Mouse (Mus musculus) ES-E14 (cell line): ENCODE data around the gene Ciart. TPM values are rescaled to one million over a fixed set of nuclear protein-coding genes. Genes with fewer than 3 reads are reported as not detected.

Experiments used
- DNase-seq: peaks from one replicate; pipeline ENCODE4 v3.0.0-alpha.2; 2013; ENCODE audit warnings: low read depth, low spot score
- H3K27ac ChIP-seq: 2 replicates; pipeline ENCODE4 v1.5.1; 2012; ENCODE audit warnings: low read depth, mild to moderate bottlenecking, low read length, moderate library complexity, mixed read lengths; ENCODE audit not compliant: poor library complexity, insufficient read depth, severe bottlenecking
- H3K36me3 ChIP-seq: 2 replicates; pipeline ENCODE4 v1.6.1; 2012; ENCODE audit warnings: mild to moderate bottlenecking, low read length, moderate library complexity, mixed read lengths; ENCODE audit not compliant: control insufficient read depth, poor library complexity, insufficient read depth, severe bottlenecking
- H3K4me1 ChIP-seq, 2 experiments: fragments of 150-350 bp in 1 of 2; sonication (generic) in 1 of 2; 2 replicates each; pipeline ENCODE4 v1.6.1; 2012; ENCODE audit warnings: low read length in 2 of 2, mild to moderate bottlenecking in 1 of 2, mixed read lengths in 1 of 2; ENCODE audit not compliant: control insufficient read depth in 2 of 2, insufficient read depth in 2 of 2, poor library complexity in 1 of 2
- H3K4me3 ChIP-seq, 2 experiments: fragments of 150-350 bp in 1 of 2; sonication (generic) in 1 of 2; 2 replicates each; pipeline ENCODE4 v1.5.1; 2012; ENCODE audit warnings: low read length in 2 of 2, low read depth in 1 of 2, mild to moderate bottlenecking in 1 of 2, mixed read lengths in 1 of 2; ENCODE audit not compliant: insufficient read depth in 1 of 2, poor library complexity in 1 of 2, severe bottlenecking in 1 of 2
- H3K9ac ChIP-seq: 2 replicates; pipeline ENCODE4 v1.6.1; 2012; ENCODE audit warnings: low read depth, mild to moderate bottlenecking, low read length, mixed read lengths; ENCODE audit not compliant: poor library complexity, insufficient read depth, severe bottlenecking
- H3K9me3 ChIP-seq: fragments of 150-350 bp; sonication (generic); 2 replicates; pipeline ENCODE4 v1.6.1; 2012; ENCODE audit warnings: low read depth, mild to moderate bottlenecking, low read length; ENCODE audit not compliant: control insufficient read depth, insufficient read depth
- CHD2 ChIP-seq: IDR thresholded peaks from 2 replicates; pipeline ENCODE4 v1.6.1; 2014; ENCODE audit warnings: mild to moderate bottlenecking, low read depth, low read length, inconsistent platforms
- HCFC1 ChIP-seq: IDR thresholded peaks from 2 replicates; pipeline ENCODE4 v1.6.1; 2012; ENCODE audit warnings: low read length, inconsistent platforms, borderline replicate concordance; ENCODE audit not compliant: insufficient read depth
- MAFK ChIP-seq: IDR thresholded peaks from 2 replicates; pipeline ENCODE4 v1.6.1; 2014; ENCODE audit warnings: mild to moderate bottlenecking, low read depth, low read length, inconsistent platforms; ENCODE audit not compliant: insufficient read depth
- ZC3H11A ChIP-seq: IDR thresholded peaks from 2 replicates; pipeline ENCODE4 v1.6.1; 2012; ENCODE audit warnings: low read depth, mild to moderate bottlenecking, inconsistent platforms, low read length, borderline replicate concordance
- ZNF384 ChIP-seq: IDR thresholded peaks from 2 replicates; pipeline ENCODE4 v1.6.1; 2012; ENCODE audit warnings: low read depth, low read length, inconsistent platforms
- in situ Hi-C, 2 experiments: fragments of 600-800 bp; cut with MboI; formaldehyde crosslinking; loops; one replicate each; pipeline ENCODE4 v1.15.1; 2025; ENCODE audit warnings: low sequenced_read_pairs in 2 of 2, inconsistent platforms in 1 of 2; ENCODE audit not compliant: unreplicated experiment in 2 of 2
- total RNA-seq: library from RNA; depleted of rRNA; stranded (reverse); fragments of 300-350 nt; gene quantifications from 2 replicates; pipeline ENCODE4 v1.2.3, GENCODE M21; 2012

Gene Ciart
- total RNA-seq, 1 experiment = 8.6 TPM

DNA sequence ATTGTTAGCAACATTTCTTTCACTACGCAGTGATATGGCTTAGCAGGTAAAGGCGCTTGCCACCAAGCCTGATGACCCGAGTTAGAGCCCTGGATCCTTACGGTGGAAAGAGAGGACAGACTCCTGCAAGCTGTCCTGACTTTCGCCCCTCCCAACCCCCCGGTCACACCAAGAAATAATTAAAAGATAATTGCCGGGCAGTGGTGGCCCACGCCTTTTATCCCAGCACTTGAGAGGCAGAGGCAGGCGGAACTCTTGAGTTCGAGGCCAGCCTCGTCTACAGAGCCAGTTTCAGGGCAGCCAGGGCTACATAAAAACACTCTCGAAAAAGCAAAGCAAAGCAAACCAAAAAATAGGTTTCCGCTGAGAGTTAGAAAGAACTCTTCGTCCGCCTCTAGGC lies 11.1 kb downstream of the Ciart start:
- Histone ChIP-seq H3K27ac (peak overlapping the region; percentile 29; the same call in 1 of the 2 replicates), H3K4me3 (peak overlapping the region; percentile 79 to 82), H3K4me1 (peaks cover 2% of the 10 kb centered on the region in 2 experiments; a peak in 1 of 4 replicates), H3K9me3 (no peaks in the 10 kb centered on the region), H3K36me3 (peaks cover 10% of the 10 kb centered on the region; the same call in 1 of the 2 replicates), H3K9ac (peak overlapping the region; percentile 84)
- no peak for TF ChIP-seq ZNF384
- no peak for DNase-seq
- in situ Hi-C loops = loop anchor here in 1 of 2 experiments (10.0 kb wide), 1 partner anchor 184 kb away; the partner anchor contains the start of gene Vps45

DNA sequence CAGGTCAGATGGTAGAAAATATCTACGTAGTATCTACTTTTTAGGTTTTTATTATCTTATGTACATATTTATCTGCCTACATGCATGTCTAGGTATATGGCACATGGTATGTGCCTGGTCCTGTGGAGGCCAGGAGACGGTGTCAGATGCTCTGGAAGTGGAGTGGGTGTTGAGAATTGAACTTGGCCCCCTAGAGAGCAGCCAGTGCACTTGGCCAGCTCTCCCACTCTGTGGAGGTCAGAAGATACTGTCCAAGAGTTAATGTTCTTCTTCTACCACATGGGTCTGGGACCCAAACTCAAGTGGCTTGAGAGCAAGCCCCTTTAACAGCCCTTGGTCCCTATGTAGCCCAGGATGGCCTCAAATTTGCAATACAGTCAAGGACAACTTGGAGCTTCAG lies 14.6 kb downstream of the Ciart start:
- no peak overlapping the region for H3K4me3 ChIP-seq
- in situ Hi-C loops = no loop called here
- H3K4me1 ChIP-seq = peaks cover 3 to 15% of the 10 kb centered on the region in 2 experiments; a peak in 2 of 4 replicates
- no peak for DNase-seq
- no peaks in the 10 kb centered on the region for H3K9me3 ChIP-seq
- peaks cover 10% of the 10 kb centered on the region; the same call in 1 of the 2 replicates for H3K36me3 ChIP-seq
- no peak overlapping the region for H3K9ac ChIP-seq
- TF ChIP-seq HCFC1 = no peak
- no peak for TF ChIP-seq ZC3H11A
- no peak for TF ChIP-seq ZNF384
- no peak for TF ChIP-seq CHD2
- no peak for TF ChIP-seq MAFK
- H3K27ac ChIP-seq = no peak overlapping the region

DNA sequence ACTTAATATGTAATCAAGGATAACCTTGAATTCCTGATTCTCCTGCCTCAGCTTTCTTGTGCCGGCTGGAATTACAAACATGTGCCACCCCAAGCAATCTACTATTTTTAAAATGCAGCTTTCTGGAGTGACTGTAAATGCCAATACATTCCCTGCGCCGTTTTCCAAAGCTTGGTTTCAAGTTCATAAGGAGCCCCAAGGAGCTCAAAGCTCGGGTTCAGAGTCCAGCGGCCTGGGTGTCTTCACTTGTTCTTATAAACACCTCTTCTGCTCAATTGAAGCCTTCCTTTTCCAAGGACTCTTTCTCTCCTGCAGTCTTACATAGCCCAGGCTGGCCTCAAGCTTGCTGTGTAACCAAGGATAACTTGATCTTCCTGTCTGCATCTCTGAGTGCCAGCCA lies 16.0 kb downstream of the Ciart start:
- H3K27ac ChIP-seq = no peak overlapping the region
- TF ChIP-seq HCFC1 (no peak), MAFK (no peak), ZNF384 (no peak), ZC3H11A (no peak), CHD2 (no peak)
- DNase-seq = no peak
- H3K36me3 ChIP-seq = peaks cover 10% of the 10 kb centered on the region; the same call in 1 of the 2 replicates
- H3K4me3 ChIP-seq = no peak overlapping the region
- no peaks in the 10 kb centered on the region for H3K9me3 ChIP-seq
- in situ Hi-C loops = no loop called here
- H3K9ac ChIP-seq = no peak overlapping the region
- H3K4me1 ChIP-seq = peaks cover 3 to 15% of the 10 kb centered on the region in 2 experiments; a peak in 2 of 4 replicates

DNA sequence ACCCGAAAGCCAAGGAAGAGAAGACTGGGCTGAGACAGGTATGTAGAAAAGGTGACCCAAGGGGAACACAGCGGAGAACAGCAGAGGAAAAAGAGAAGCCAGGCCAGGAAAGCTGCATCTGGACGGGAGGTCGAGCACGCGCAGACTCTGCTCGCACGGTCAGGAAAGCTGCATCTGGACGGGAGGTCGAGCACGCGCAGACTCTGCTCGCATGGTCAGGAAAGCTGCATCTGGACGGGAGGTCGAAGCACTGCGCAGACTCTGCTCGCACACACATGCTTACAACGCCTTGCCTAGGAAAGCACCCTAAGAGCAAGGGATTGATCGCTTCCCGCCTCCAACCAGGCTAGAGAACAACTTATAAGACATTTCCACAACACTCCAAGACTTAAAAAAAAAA lies 16.5 kb downstream of the Ciart start:
- H3K27ac ChIP-seq = no peak overlapping the region
- peaks cover 10% of the 10 kb centered on the region; the same call in 1 of the 2 replicates for H3K36me3 ChIP-seq
- H3K4me3 ChIP-seq = peak overlapping the region; percentile 34 to 50; a peak in 3 of 4 replicates
- peak overlapping the region; percentile 68; the same call in 1 of the 2 replicates for H3K9ac ChIP-seq
- peaks cover 2 to 17% of the 10 kb centered on the region in 2 experiments; a peak in 2 of 4 replicates for H3K4me1 ChIP-seq
- DNase-seq = no peak
- TF ChIP-seq ZNF384 (no peak), ZC3H11A (no peak), HCFC1 (no peak), CHD2 (no peak), MAFK (no peak)
- in situ Hi-C loops = no loop called here
- H3K9me3 ChIP-seq = no peaks in the 10 kb centered on the region

DNA sequence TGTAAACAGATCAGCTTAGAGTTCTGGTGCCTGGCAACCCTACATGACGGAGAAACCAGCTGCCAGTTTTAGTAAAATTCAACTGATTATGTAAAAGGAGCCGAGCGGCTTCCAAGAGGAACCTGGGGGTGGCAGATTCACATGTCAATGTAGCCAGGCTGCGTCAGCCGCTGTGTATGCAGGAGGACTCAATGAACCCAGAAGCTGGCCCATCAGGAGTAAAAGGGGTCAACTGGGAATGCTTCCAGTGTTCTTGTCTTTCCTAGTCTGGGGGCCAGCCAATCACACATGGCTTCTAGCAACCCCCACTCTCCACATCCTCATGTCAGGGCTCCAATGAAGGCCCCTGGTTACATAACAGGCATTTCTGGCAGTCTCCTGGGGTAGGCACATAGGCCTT lies 17.0 kb downstream of the Ciart start:
- Histone ChIP-seq H3K4me3 (peak overlapping the region; percentile 34 to 50; a peak in 3 of 4 replicates), H3K9me3 (no peaks in the 10 kb centered on the region), H3K4me1 (peaks cover 2 to 17% of the 10 kb centered on the region in 2 experiments; a peak in 2 of 4 replicates), H3K36me3 (peaks cover 10% of the 10 kb centered on the region; the same call in 1 of the 2 replicates), H3K27ac (no peak overlapping the region), H3K9ac (peak overlapping the region; percentile 68; the same call in 1 of the 2 replicates)
- TF ChIP-seq ZC3H11A = no peak
- TF ChIP-seq CHD2 = no peak
- in situ Hi-C loops = no loop called here
- DNase-seq = no peak
